Mouse (Mus musculus): ENCODE data around the gene Zfp57. TPM values are rescaled to one million over a fixed set of nuclear protein-coding genes. Genes with fewer than 3 reads are reported as not detected.

The Zfp57 gene
- total and polyA plus RNA-seq, 2 experiments from 2014 or later, result 140 to 171 TPM

GRCm38 (mm10) chr17:36992336-36993104 lies 8.4 kb upstream of the Zfp57 start:
- Histone ChIP-seq H3K9me3 (ENCODE audit: low read length) (no peaks in the 10 kb centered on the region), H3K36me3 (ENCODE audit: insufficient read depth, low read length) (no peaks in the 10 kb centered on the region), H3K27ac (ENCODE audit: low read depth, low read length) (no peak overlapping the region), H3K27me3 (ENCODE audit: insufficient read depth, low read length) (peaks cover 13% of the 10 kb centered on the region), H3K4me3 (ENCODE audit: low read depth, low read length) (no peak overlapping the region), H3K4me2 (ENCODE audit: low read depth, low read length, poor library complexity, severe bottlenecking) (no peak overlapping the region), H3K9ac (replicated peaks; ENCODE audit: low read length, poor library complexity, severe bottlenecking) (no peak overlapping the region), H3K4me1 (ENCODE audit: insufficient read depth, low read length) (no peaks in the 10 kb centered on the region)
- 75% methylated on average over 3 of the region's 3 CpGs for WGBS
- no peak for ATAC-seq (ENCODE audit: low FRiP score)
- DNase-seq (ENCODE audit: low spot score), result no peak
- TF ChIP-seq CTCF (IDR thresholded peaks at IDR 0.05), result no peak

GRCm38 (mm10) chr17:36993770-36994325 lies 7.1 kb upstream of the Zfp57 start:
- no peak overlapping the region for H3K4me3 ChIP-seq (ENCODE audit: low read depth, low read length)
- no peaks in the 10 kb centered on the region for H3K4me1 ChIP-seq (ENCODE audit: insufficient read depth, low read length)
- DNase-seq (ENCODE audit: low spot score) (no peak), ATAC-seq (ENCODE audit: low FRiP score) (no peak)
- no peak overlapping the region for H3K27ac ChIP-seq (ENCODE audit: low read depth, low read length)
- 95% methylated on average over 4 of the region's 4 CpGs for WGBS
- no peaks in the 10 kb centered on the region for H3K9me3 ChIP-seq (ENCODE audit: low read length)
- no peak overlapping the region for H3K4me2 ChIP-seq (ENCODE audit: low read depth, low read length, poor library complexity, severe bottlenecking)
- no peak overlapping the region for H3K9ac ChIP-seq (replicated peaks; ENCODE audit: low read length, poor library complexity, severe bottlenecking)
- peaks cover 6% of the 10 kb centered on the region for H3K27me3 ChIP-seq (ENCODE audit: insufficient read depth, low read length)
- no peaks in the 10 kb centered on the region for H3K36me3 ChIP-seq (ENCODE audit: insufficient read depth, low read length)
- TF ChIP-seq CTCF (IDR thresholded peaks at IDR 0.05), result no peak

- H3K9ac ChIP-seq (replicated peaks; ENCODE audit: low read length, poor library complexity, severe bottlenecking), result no peak overlapping the region
- DNase-seq (ENCODE audit: low spot score) (no peak), ATAC-seq (ENCODE audit: low FRiP score) (no peak)
- TF ChIP-seq CTCF (IDR thresholded peaks at IDR 0.05), result no peak
- H3K9me3 ChIP-seq (ENCODE audit: low read length), result no peaks in the 10 kb centered on the region
- peaks cover 2% of the 10 kb centered on the region; the same call in 1 of the 2 replicates for H3K27me3 ChIP-seq (ENCODE audit: insufficient read depth, low read length)
- no peaks in the 10 kb centered on the region for H3K4me1 ChIP-seq (ENCODE audit: insufficient read depth, low read length)
- H3K27ac ChIP-seq (ENCODE audit: low read depth, low read length), result no peak overlapping the region
- H3K4me2 ChIP-seq (ENCODE audit: low read depth, low read length, poor library complexity, severe bottlenecking), result no peak overlapping the region
- H3K36me3 ChIP-seq (ENCODE audit: insufficient read depth, low read length), result no peaks in the 10 kb centered on the region
- no peak overlapping the region for H3K4me3 ChIP-seq (ENCODE audit: low read depth, low read length)
- WGBS, result 96% methylated on average over 2 of the region's 2 CpGs
Observed at GRCm38 (mm10) chr17:36994528-36994927, 6.4 kb upstream of the Zfp57 start.

- Histone ChIP-seq H3K4me1 (ENCODE audit: insufficient read depth, low read length) (no peaks in the 10 kb centered on the region), H3K9me3 (ENCODE audit: low read length) (no peaks in the 10 kb centered on the region), H3K36me3 (ENCODE audit: insufficient read depth, low read length) (no peaks in the 10 kb centered on the region), H3K27me3 (ENCODE audit: insufficient read depth, low read length) (no peaks in the 10 kb centered on the region), H3K4me3 (ENCODE audit: low read depth, low read length) (no peak overlapping the region), H3K9ac (replicated peaks; ENCODE audit: low read length, poor library complexity, severe bottlenecking) (no peak overlapping the region), H3K4me2 (ENCODE audit: low read depth, low read length, poor library complexity, severe bottlenecking) (no peak overlapping the region), H3K27ac (ENCODE audit: low read depth, low read length) (no peak overlapping the region)
- ATAC-seq (ENCODE audit: low FRiP score), result no peak
- no peak for DNase-seq (ENCODE audit: low spot score)
- no peak for TF ChIP-seq CTCF (IDR thresholded peaks at IDR 0.05)
- WGBS, result 48% methylated on average over 3 of the region's 3 CpGs
Observed at GRCm38 (mm10) chr17:36995448-36995847, 5.5 kb upstream of the Zfp57 start.

- no peaks in the 10 kb centered on the region for H3K27me3 ChIP-seq (ENCODE audit: insufficient read depth, low read length)
- ATAC-seq (ENCODE audit: low FRiP score), result no peak
- peak; percentile 84 for TF ChIP-seq CTCF (IDR thresholded peaks at IDR 0.05)
- H3K27ac ChIP-seq (ENCODE audit: low read depth, low read length), result no peak overlapping the region
- no peaks in the 10 kb centered on the region for H3K4me1 ChIP-seq (ENCODE audit: insufficient read depth, low read length)
- peak; percentile 84 for DNase-seq (ENCODE audit: low spot score)
- no peak overlapping the region for H3K4me2 ChIP-seq (ENCODE audit: low read depth, low read length, poor library complexity, severe bottlenecking)
- no peaks in the 10 kb centered on the region for H3K36me3 ChIP-seq (ENCODE audit: insufficient read depth, low read length)
- H3K4me3 ChIP-seq (ENCODE audit: low read depth, low read length), result no peak overlapping the region
- H3K9ac ChIP-seq (replicated peaks; ENCODE audit: low read length, poor library complexity, severe bottlenecking), result no peak overlapping the region
- WGBS, result 34% methylated on average over 7 of the region's 7 CpGs
- H3K9me3 ChIP-seq (ENCODE audit: low read length), result no peaks in the 10 kb centered on the region
Observed at GRCm38 (mm10) chr17:36997033-36997735, 3.8 kb upstream of the Zfp57 start.

- no peak overlapping the region for H3K27ac ChIP-seq (ENCODE audit: low read depth, low read length)
- no peak overlapping the region for H3K4me3 ChIP-seq (ENCODE audit: low read depth, low read length)
- ATAC-seq (ENCODE audit: low FRiP score) (no peak), DNase-seq (ENCODE audit: low spot score) (no peak)
- 84% methylated on average over 2 of the region's 2 CpGs for WGBS
- H3K4me2 ChIP-seq (ENCODE audit: low read depth, low read length, poor library complexity, severe bottlenecking), result no peak overlapping the region
- H3K9me3 ChIP-seq (ENCODE audit: low read length), result no peaks in the 10 kb centered on the region
- no peaks in the 10 kb centered on the region for H3K4me1 ChIP-seq (ENCODE audit: insufficient read depth, low read length)
- no peak overlapping the region for H3K9ac ChIP-seq (replicated peaks; ENCODE audit: low read length, poor library complexity, severe bottlenecking)
- H3K27me3 ChIP-seq (ENCODE audit: insufficient read depth, low read length), result no peaks in the 10 kb centered on the region
- H3K36me3 ChIP-seq (ENCODE audit: insufficient read depth, low read length), result no peaks in the 10 kb centered on the region
- TF ChIP-seq CTCF (IDR thresholded peaks at IDR 0.05), result no peak
Observed at GRCm38 (mm10) chr17:36998477-36998876, 2.5 kb upstream of the Zfp57 start.

All from midbrain, postnatal 0 days (tissue).